Mouse (Mus musculus) intestine, embryonic 16.5 days (tissue): ENCODE results near the gene Nrgn. TPM values are rescaled to one million over a fixed set of nuclear protein-coding genes. Genes with fewer than 3 reads are reported as not detected.

Experiments used
- ATAC-seq: fragments of 200-750 bp; cut with Nextera tagmentation; 2 replicates; pipeline ENCODE4 v1.8.0; 2017; ENCODE audit warnings: moderate TSS enrichment, moderate library complexity
- H3K27ac ChIP-seq: fragments of 300-500 bp; sonication (generic); 2 replicates; pipeline ENCODE4 v1.5.1; 2014; ENCODE audit warnings: mild to moderate bottlenecking, low read length
- H3K27me3 ChIP-seq: fragments of 300-500 bp; sonication (generic); replicated peaks from 2 replicates; pipeline ENCODE4 v1.6.1; 2014; ENCODE audit warnings: low read length, control low read depth, mixed read lengths; ENCODE audit not compliant: control insufficient read depth, insufficient read depth
- H3K36me3 ChIP-seq: fragments of 300-500 bp; sonication (generic); 2 replicates; pipeline ENCODE4 v1.6.1; 2014; ENCODE audit warnings: low read length, control low read depth; ENCODE audit not compliant: control insufficient read depth, insufficient read depth
- H3K4me1 ChIP-seq: fragments of 300-500 bp; sonication (generic); 2 replicates; pipeline ENCODE4 v1.6.1; 2014; ENCODE audit warnings: low read length, control low read depth, mixed read lengths; ENCODE audit not compliant: control insufficient read depth, insufficient read depth
- H3K4me2 ChIP-seq: fragments of 300-500 bp; sonication (generic); 2 replicates; pipeline ENCODE4 v1.6.1; 2014; ENCODE audit warnings: low read depth, low read length, control low read depth
- H3K4me3 ChIP-seq: fragments of 300-500 bp; sonication (generic); 2 replicates; pipeline ENCODE4 v1.5.1; 2014; ENCODE audit warnings: mild to moderate bottlenecking, low read length
- H3K9ac ChIP-seq: fragments of 300-500 bp; sonication (generic); 2 replicates; pipeline ENCODE4 v1.6.1; 2014; ENCODE audit warnings: low read depth, low read length
- H3K9me3 ChIP-seq: fragments of 300-500 bp; sonication (generic); 2 replicates; pipeline ENCODE4 v1.6.1; 2016; ENCODE audit warnings: low read length, control low read depth; ENCODE audit not compliant: control insufficient read depth
- WGBS: fragments of 180-500 bp; shearing (Covaris S2); extraction: QIAGEN DNeasy Blood & Tissue Kit; methylation state at CpG from one replicate; pipeline ENCODE4 v1.1.7; 2014; 5-methylcytosine and 5-hydroxymethylcytosine counted together
- polyA plus RNA-seq: library from polyadenylated mRNA; unstranded; fragments of >200 nt; fragmentation: Nextera tagmentation; extraction: Ambion mirVana; gene quantifications from 2 replicates; pipeline ENCODE4 v1.2.1, GENCODE M21; 2015

The Nrgn gene
- polyA plus RNA-seq: 2.2 and 2.3 TPM in 2 replicates

- Histone ChIP-seq H3K4me2 (peak within 1 kb of the TSS; percentile 83), H3K9me3 (no peaks in the 10 kb centered on the region), H3K27ac (no peak within 1 kb of the TSS), H3K4me1 (peaks cover 10% of the 10 kb centered on the region; the same call in 1 of the 2 replicates), H3K36me3 (no peaks in the 10 kb centered on the region), H3K27me3 (peaks cover 37% of the 10 kb centered on the region), H3K4me3 (peak within 1 kb of the TSS; percentile 48), H3K9ac (peak within 1 kb of the TSS; percentile 57)
- 4% methylated on average over 31 of the region's 31 CpGs for WGBS
- ATAC-seq: peak; percentile 98
These were observed at the start of gene Nrgn for GRCm38 (mm10) chr9:37552536-37553293. Gene Nrgn, minus strand, starts transcription at chr9:37552904.

GRCm38 (mm10) chr9:37600538-37601205 lies 48.0 kb upstream of the Nrgn start:
- H3K27ac ChIP-seq: no peak overlapping the region
- H3K36me3 ChIP-seq: no peaks in the 10 kb centered on the region
- ATAC-seq: no peak
- no peak overlapping the region for H3K4me2 ChIP-seq
- H3K4me1 ChIP-seq: no peaks in the 10 kb centered on the region
- H3K9ac ChIP-seq: no peak overlapping the region
- 91% methylated on average over 2 of the region's 2 CpGs for WGBS
- H3K9me3 ChIP-seq: no peaks in the 10 kb centered on the region
- H3K27me3 ChIP-seq: no peaks in the 10 kb centered on the region
- H3K4me3 ChIP-seq: no peak overlapping the region

GRCm38 (mm10) chr9:37598637-37599036 lies 45.9 kb upstream of the Nrgn start:
- no peak for ATAC-seq
- H3K4me2 ChIP-seq: no peak overlapping the region
- no peaks in the 10 kb centered on the region for H3K36me3 ChIP-seq
- WGBS: 80% methylated on average over 2 of the region's 2 CpGs
- no peaks in the 10 kb centered on the region for H3K27me3 ChIP-seq
- no peaks in the 10 kb centered on the region for H3K4me1 ChIP-seq
- no peak overlapping the region for H3K4me3 ChIP-seq
- H3K9ac ChIP-seq: no peak overlapping the region
- no peak overlapping the region for H3K27ac ChIP-seq
- no peaks in the 10 kb centered on the region for H3K9me3 ChIP-seq

GRCm38 (mm10) chr9:37595570-37595969 lies 42.9 kb upstream of the Nrgn start:
- no peak overlapping the region for H3K27ac ChIP-seq
- no peaks in the 10 kb centered on the region for H3K9me3 ChIP-seq
- no peak overlapping the region for H3K4me2 ChIP-seq
- 77% methylated on average over 1 of the region's 1 CpGs for WGBS
- H3K4me1 ChIP-seq: no peaks in the 10 kb centered on the region
- no peaks in the 10 kb centered on the region for H3K27me3 ChIP-seq
- no peak overlapping the region for H3K9ac ChIP-seq
- no peak overlapping the region for H3K4me3 ChIP-seq
- ATAC-seq: no peak
- no peaks in the 10 kb centered on the region for H3K36me3 ChIP-seq

- Histone ChIP-seq H3K4me2 (no peak overlapping the region), H3K27ac (no peak overlapping the region), H3K36me3 (no peaks in the 10 kb centered on the region), H3K4me1 (no peaks in the 10 kb centered on the region), H3K9ac (no peak overlapping the region), H3K4me3 (no peak overlapping the region), H3K9me3 (no peaks in the 10 kb centered on the region), H3K27me3 (no peaks in the 10 kb centered on the region)
- ATAC-seq: no peak
- WGBS: 81% methylated on average over 3 of the region's 3 CpGs
These were observed 41.0 kb upstream of the Nrgn start for GRCm38 (mm10) chr9:37593690-37594089.

- Histone ChIP-seq H3K27ac (no peak overlapping the region), H3K9ac (no peak overlapping the region), H3K9me3 (no peaks in the 10 kb centered on the region), H3K4me2 (no peak overlapping the region), H3K4me3 (no peak overlapping the region), H3K27me3 (no peaks in the 10 kb centered on the region), H3K36me3 (no peaks in the 10 kb centered on the region), H3K4me1 (no peaks in the 10 kb centered on the region)
- no peak for ATAC-seq
- 56% methylated on average over 6 of the region's 6 CpGs for WGBS
These were observed 39.9 kb upstream of the Nrgn start for GRCm38 (mm10) chr9:37592633-37593032.

GRCm38 (mm10) chr9:37592025-37592424 lies 39.3 kb upstream of the Nrgn start:
- Histone ChIP-seq H3K36me3 (no peaks in the 10 kb centered on the region), H3K9ac (no peak overlapping the region), H3K4me3 (no peak overlapping the region), H3K27me3 (no peaks in the 10 kb centered on the region), H3K4me1 (no peaks in the 10 kb centered on the region), H3K9me3 (no peaks in the 10 kb centered on the region), H3K4me2 (no peak overlapping the region), H3K27ac (no peak overlapping the region)
- ATAC-seq: no peak
- WGBS: 73% methylated on average over 2 of the region's 2 CpGs

- Histone ChIP-seq H3K9ac (no peak overlapping the region), H3K27ac (no peak overlapping the region), H3K9me3 (no peaks in the 10 kb centered on the region), H3K27me3 (no peaks in the 10 kb centered on the region), H3K4me2 (no peak overlapping the region), H3K4me1 (no peaks in the 10 kb centered on the region), H3K36me3 (no peaks in the 10 kb centered on the region), H3K4me3 (no peak overlapping the region)
- ATAC-seq: no peak
- 83% methylated on average over 4 of the region's 4 CpGs for WGBS
These were observed 37.7 kb upstream of the Nrgn start for GRCm38 (mm10) chr9:37590381-37590780.

- Histone ChIP-seq H3K27me3 (no peaks in the 10 kb centered on the region), H3K27ac (no peak overlapping the region), H3K4me1 (no peaks in the 10 kb centered on the region), H3K4me2 (no peak overlapping the region), H3K9me3 (no peaks in the 10 kb centered on the region), H3K36me3 (no peaks in the 10 kb centered on the region), H3K4me3 (no peak overlapping the region), H3K9ac (no peak overlapping the region)
- WGBS: 74% methylated on average over 4 of the region's 4 CpGs
- ATAC-seq: no peak
These were observed 34.0 kb upstream of the Nrgn start for GRCm38 (mm10) chr9:37586718-37587117.
